11 mouse cellular contexts compared by ENCODE assay signal in genomic region chr10:59784731-59785685, GRCm38 (mm10).
DNase-seq lines count a peak whose midpoint lies in the region; ATAC-seq lines count a peak whose summit lies in the region.
"Had no signal": no experiment of that assay in that cellular context is flagged by ENCODE, and none has a peak within 500 bp of the region (broad histone marks: within the 10 kb centered on the region; RNA-seq: fewer than 3 reads in every experiment).

No protein-coding gene starts in this region.

- no peaks in the 10 kb centered on the region for H3K9me3 ChIP-seq in midbrain, embryonic 10.5 days (replicated peaks)
- H3K9me3 ChIP-seq in midbrain, embryonic 13.5 days: no peaks in the 10 kb centered on the region
- H3K9me3 ChIP-seq: embryonic facial prominence, embryonic 15.5 days; heart, embryonic 15.5 days had no signal

- no peaks in the 10 kb centered on the region for H3K27me3 ChIP-seq in midbrain, embryonic 10.5 days (ENCODE audit: low read depth, poor library complexity, severe bottlenecking)
- no peaks in the 10 kb centered on the region for H3K27me3 ChIP-seq in midbrain, embryonic 13.5 days
- H3K27me3 ChIP-seq: embryonic facial prominence, embryonic 15.5 days; heart, embryonic 15.5 days had no signal

- H3K36me3 ChIP-seq in midbrain, embryonic 10.5 days: peaks cover 14% of the 10 kb centered on the region
- H3K36me3 ChIP-seq in midbrain, embryonic 13.5 days: peaks cover 10% of the 10 kb centered on the region

- H3K9ac ChIP-seq in midbrain, embryonic 13.5 days (replicated peaks): no peak overlapping the region
- H3K9ac ChIP-seq: embryonic facial prominence, embryonic 15.5 days; heart, embryonic 15.5 days had no signal

- no peak overlapping the region for H3K4me3 ChIP-seq in midbrain, embryonic 10.5 days
- H3K4me3 ChIP-seq in midbrain, embryonic 13.5 days (replicated peaks): no peak overlapping the region
- H3K4me3 ChIP-seq: embryonic facial prominence, embryonic 15.5 days; heart, embryonic 15.5 days had no signal

- DNase-seq in heart, postnatal 10 days: peak; percentile 37 to 45
- no peak for DNase-seq in heart, postnatal 36 days
- no peak for DNase-seq in midbrain, embryonic 10.5 days (ENCODE audit: low spot score)
- peak; percentile 35 for DNase-seq in forelimb bud, embryonic 11.5 days (ENCODE audit: low read depth, low spot score)
- no peak for DNase-seq in frontal cortex, postnatal 10 days (ENCODE audit: low spot score in 2 of 2)
- no peak for DNase-seq in adipocyte (ENCODE audit: low spot score)
- DNase-seq: lung, postnatal 14 days; thymus, postnatal 25 days had no signal

- H3K4me1 ChIP-seq in midbrain, embryonic 10.5 days: peaks cover 47% of the 10 kb centered on the region
- H3K4me1 ChIP-seq in midbrain, embryonic 13.5 days (replicated peaks): peaks cover 34% of the 10 kb centered on the region
- H3K4me1 ChIP-seq: embryonic facial prominence, embryonic 15.5 days; heart, embryonic 15.5 days had no signal

- H3K27ac ChIP-seq in midbrain, embryonic 10.5 days (replicated peaks): peak overlapping the region; percentile 52; the same call in 1 of the 2 replicates
- no peak overlapping the region for H3K27ac ChIP-seq in midbrain, embryonic 13.5 days
- H3K27ac ChIP-seq: embryonic facial prominence, embryonic 15.5 days; heart, embryonic 15.5 days had no signal

- ATAC-seq in midbrain, embryonic 13.5 days: no peak

- WGBS in midbrain, embryonic 10.5 days: 87% methylated on average over 18 of the region's 18 CpGs
- WGBS in midbrain, embryonic 13.5 days: 80% methylated on average over 18 of the region's 18 CpGs

- no peak overlapping the region for H3K4me2 ChIP-seq in midbrain, embryonic 13.5 days (replicated peaks)
- H3K4me2 ChIP-seq: embryonic facial prominence, embryonic 15.5 days; heart, embryonic 15.5 days had no signal

- intact Hi-C loops in heart, postnatal 10 days (cut with DNase I): no loop called here
- intact Hi-C loops in heart, postnatal 36 days (cut with DNase I): no loop called here

Comparison
In these comparisons a context has a peak if more than half of its experiments do, and no peak if none do; other contexts are left out.
1. DNase-seq: peak in heart, postnatal 10 days (2 of 2) and forelimb bud, embryonic 11.5 days (single experiment); none in heart, postnatal 36 days (0 of 2), midbrain, embryonic 10.5 days (single experiment), frontal cortex, postnatal 10 days (0 of 2) and adipocyte (single experiment).